Mouse (Mus musculus): Measurements from ENCODE around the gene Dupd1.
"Not testable (repeated sequence)": the region's sequence is repeated elsewhere in the genome, so short reads cannot be mapped to it uniquely, and the experiment has no call there.

The Dupd1 gene

GRCm38 (mm10) chr14:21674471-21674870 is 39.9 kb downstream of the Dupd1 start:
- DNase-seq (ENCODE audit: low read depth): no peak

- DNase-seq (ENCODE audit: low read depth): no peak
These were observed 41.3 kb downstream of the Dupd1 start for GRCm38 (mm10) chr14:21673100-21673499.

DNA sequence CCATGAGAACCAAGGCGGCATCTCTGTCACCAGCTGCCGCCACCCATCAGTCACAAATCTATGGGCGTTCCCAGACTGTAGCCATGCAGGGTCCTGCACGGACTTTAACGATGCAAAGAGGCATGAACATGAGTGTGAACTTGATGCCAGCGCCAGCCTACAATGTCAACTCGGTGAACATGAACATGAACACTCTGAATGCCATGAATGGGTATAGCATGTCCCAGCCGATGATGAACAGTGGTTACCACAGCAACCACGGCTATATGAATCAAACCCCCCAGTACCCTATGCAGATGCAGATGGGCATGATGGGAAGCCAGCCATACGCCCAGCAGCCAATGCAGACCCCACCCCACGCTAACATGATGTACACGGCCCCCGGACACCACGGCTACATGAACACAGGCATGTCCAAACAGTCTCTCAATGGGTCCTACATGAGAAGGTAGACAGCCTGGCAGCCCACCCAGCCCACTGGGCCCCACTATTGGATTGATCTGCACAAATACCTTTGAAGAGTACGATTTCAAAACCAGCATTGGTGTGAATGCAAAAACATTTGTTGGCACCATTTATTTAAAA is 43.9 kb downstream of the Dupd1 start:
- not testable (repeated sequence) for DNase-seq (ENCODE audit: low read depth)

GRCm38 (mm10) chr14:21669633-21670421 is 44.5 kb downstream of the Dupd1 start:
- no peak for DNase-seq (ENCODE audit: low read depth)

DNA sequence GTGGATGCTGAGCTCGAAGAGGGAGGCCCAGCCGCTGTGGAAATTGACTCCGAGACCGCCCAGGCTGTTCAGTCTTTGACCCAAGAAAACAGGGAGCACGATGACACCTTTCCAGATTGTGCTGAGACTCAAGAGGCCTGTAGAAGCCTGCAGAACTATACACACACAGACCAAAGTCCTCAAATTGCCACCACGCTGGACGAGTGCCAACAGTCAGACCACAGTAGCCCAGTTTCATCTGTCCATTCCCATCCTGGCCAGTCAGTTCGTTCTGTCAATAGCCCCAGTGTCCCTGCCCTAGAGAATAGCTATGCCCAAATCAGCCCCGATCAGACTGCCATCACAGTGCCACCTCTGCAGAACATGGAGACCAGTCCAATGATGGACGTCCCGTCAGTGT is 45.2 kb downstream of the Dupd1 start:
- no peak for DNase-seq (ENCODE audit: low read depth)

GRCm38 (mm10) chr14:21662465-21663142 is 51.8 kb downstream of the Dupd1 start:
- peak; percentile 8 for DNase-seq (ENCODE audit: low read depth)

GRCm38 (mm10) chr14:21659652-21660051 is 54.7 kb downstream of the Dupd1 start:
- peak; percentile 74 for DNase-seq (ENCODE audit: low read depth)

GRCm38 (mm10) chr14:21659155-21659554 is 55.2 kb downstream of the Dupd1 start:
- no peak for DNase-seq (ENCODE audit: low read depth)

DNA sequence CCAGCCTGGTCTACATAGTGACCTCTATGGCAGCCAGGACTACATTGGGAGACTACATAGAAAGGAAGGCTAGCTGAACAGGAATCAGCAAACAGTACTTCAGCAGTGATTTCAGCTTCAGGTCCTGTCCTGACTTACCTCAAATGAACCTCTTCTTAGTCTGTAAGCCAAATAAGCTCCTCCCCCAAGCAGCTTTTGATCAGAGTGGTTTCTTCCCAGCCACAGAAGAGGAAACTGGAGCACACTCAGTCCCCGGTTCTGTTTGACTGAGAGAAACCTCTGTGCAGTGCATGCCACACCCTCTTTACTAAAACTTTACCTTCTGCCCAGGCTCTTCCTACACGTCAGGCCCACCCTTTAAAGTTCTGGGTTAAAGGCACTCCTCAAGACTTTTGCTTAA is 60.6 kb downstream of the Dupd1 start:
- DNase-seq (ENCODE audit: low read depth): peak; percentile 61

- no peak for DNase-seq (ENCODE audit: low read depth)
These were observed 73.5 kb downstream of the Dupd1 start for GRCm38 (mm10) chr14:21640806-21641435.

GRCm38 (mm10) chr14:21636548-21636947 is 77.8 kb downstream of the Dupd1 start:
- peak; percentile 34 for DNase-seq (ENCODE audit: low read depth)

- DNase-seq (ENCODE audit: low read depth): no peak
These were observed 82.6 kb downstream of the Dupd1 start for GRCm38 (mm10) chr14:21631665-21632200.
